Mouse (Mus musculus) left cerebral cortex, postnatal 36 days (tissue): ENCODE measurements at regions not wholly inside any gene's neighbourhood (a gene's known extent, or its start where the extent isn't known, plus 50 kb on each side); places are given as distances from the start of the nearest gene placed in this dataset.

Source experiments
- DNase-seq, 2 experiments: peaks; one replicate each; pipeline ENCODE4 v3.0.0; 2021 to 2022; ENCODE audit warnings: low spot score in 2 of 2, mixed read lengths in 1 of 2
- intact Hi-C: fragments of 180-260 bp; cut with DNase I; formaldehyde crosslinking; loops from one replicate; pipeline ENCODE4 v1.15.1; 2025

GRCm38 (mm10) chr7:117303705-117304104, 77.1 kb upstream of the Xylt1 start:
- DNase-seq: peak in 1 of 2 experiments; percentile 15
- intact Hi-C loops: no loop called here

- intact Hi-C loops: no loop called here
- no peak for DNase-seq
These were observed 70.1 kb upstream of the Xylt1 start for GRCm38 (mm10) chr7:117310586-117311200.

DNA sequence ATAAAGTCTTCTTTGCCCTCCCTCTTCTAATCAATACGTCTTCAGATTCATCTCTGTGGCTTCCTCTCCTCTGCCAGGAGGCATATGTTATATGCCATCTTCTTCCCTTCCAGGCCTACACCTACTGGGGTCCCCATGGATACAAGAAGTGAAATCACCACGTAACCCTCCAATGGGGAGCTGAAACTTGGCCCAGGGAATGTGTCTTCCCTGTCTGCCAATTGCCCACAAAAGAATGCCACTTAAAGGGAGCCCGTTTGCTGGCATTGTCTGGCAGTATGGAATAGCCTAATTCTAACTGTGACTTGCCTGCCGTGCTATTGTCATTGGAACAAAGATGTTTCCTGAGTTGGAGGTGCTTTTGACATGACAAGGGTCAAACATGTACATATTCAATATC, 69.5 kb upstream of the Xylt1 start:
- intact Hi-C loops: no loop called here
- no peak for DNase-seq

DNA sequence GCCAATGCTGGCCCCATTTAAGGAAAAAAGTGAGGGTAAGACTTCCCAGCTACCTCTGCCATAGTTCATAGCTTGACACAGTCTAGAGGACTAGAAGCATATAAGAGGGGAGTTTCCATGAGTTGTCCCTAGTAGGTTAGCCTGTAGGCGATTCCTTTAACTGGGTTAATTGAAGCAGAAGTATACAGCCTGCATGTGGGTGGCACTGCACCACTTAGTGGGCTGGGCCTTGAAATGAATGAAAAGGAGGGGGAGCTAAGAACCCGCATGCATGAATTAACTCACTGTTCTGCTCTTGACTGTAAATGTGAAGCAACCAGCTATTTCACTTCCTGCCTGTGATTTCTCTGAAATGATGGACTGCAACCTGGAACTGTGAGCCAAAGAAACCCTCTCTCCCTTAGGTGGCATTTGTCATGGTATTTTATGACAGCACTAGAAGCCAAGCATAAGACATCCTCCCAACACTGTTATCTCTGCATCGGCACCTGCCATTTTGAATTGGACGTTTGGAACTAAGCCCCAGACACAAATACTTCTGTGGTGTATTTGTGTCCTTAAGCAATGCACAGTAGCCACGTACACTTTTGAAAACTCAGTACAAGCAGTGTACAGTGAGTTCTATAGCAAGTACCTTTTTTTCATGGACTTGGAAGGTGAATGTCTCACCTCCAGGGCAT, 64.5 kb upstream of the Xylt1 start:
- no peak for DNase-seq
- intact Hi-C loops: no loop called here

GRCm38 (mm10) chr7:117317362-117317761, 63.4 kb upstream of the Xylt1 start:
- intact Hi-C loops: no loop called here

GRCm38 (mm10) chr7:117320552-117320951, 60.2 kb upstream of the Xylt1 start:
- intact Hi-C loops: no loop called here
- no peak for DNase-seq

More at GRCm38 (mm10) chr7:117317362-117317761, 63.4 kb upstream of the Xylt1 start:
- DNase-seq: peak; percentile 21
